Mouse (Mus musculus) embryonic facial prominence, embryonic 11.5 days (tissue): Measurements from ENCODE around the gene Vamp2. TPM values are rescaled to one million over a fixed set of nuclear protein-coding genes. Genes with fewer than 3 reads are reported as not detected.
"Not testable (repeated sequence)": the region's sequence is repeated elsewhere in the genome, so short reads cannot be mapped to it uniquely, and the experiment has no call there.

ENCODE experiments used
- ATAC-seq: fragments of 200-750 bp; cut with Nextera tagmentation; replicated peaks from 2 replicates; pipeline ENCODE4 v1.8.0; 2017; ENCODE audit warnings: low read depth; ENCODE audit not compliant: insufficient number of reproducible peaks, low FRiP score, low TSS enrichment
- DNase-seq: peaks from one replicate; pipeline ENCODE4 v3.0.0-alpha.2; 2015; ENCODE audit warnings: low spot score
- H3K27ac ChIP-seq: fragments of 300-500 bp; sonication (generic); replicated peaks from 2 replicates; pipeline ENCODE4 v1.5.1; 2014; ENCODE audit warnings: mild to moderate bottlenecking, low read depth, low read length, control low read depth
- H3K27me3 ChIP-seq: fragments of 300-500 bp; sonication (generic); 2 replicates; pipeline ENCODE4 v1.6.1; 2014; ENCODE audit warnings: mild to moderate bottlenecking, low read length, moderate library complexity, mixed read lengths; ENCODE audit not compliant: control insufficient read depth, insufficient read depth
- H3K36me3 ChIP-seq: fragments of 300-500 bp; sonication (generic); replicated peaks from 2 replicates; pipeline ENCODE4 v1.6.1; 2014; ENCODE audit warnings: low read depth, mild to moderate bottlenecking, low read length, moderate library complexity, mixed read lengths; ENCODE audit not compliant: control insufficient read depth, insufficient read depth
- H3K4me1 ChIP-seq: fragments of 300-500 bp; sonication (generic); 2 replicates; pipeline ENCODE4 v1.6.1; 2014; ENCODE audit warnings: low read length, mixed read lengths; ENCODE audit not compliant: control insufficient read depth, insufficient read depth
- H3K4me2 ChIP-seq: fragments of 300-500 bp; sonication (generic); 2 replicates; pipeline ENCODE4 v1.6.1; 2014; ENCODE audit warnings: low read depth, mild to moderate bottlenecking, control low read depth, low read length, moderate library complexity
- H3K4me3 ChIP-seq: fragments of 300-500 bp; sonication (generic); 2 replicates; pipeline ENCODE4 v1.5.1; 2014; ENCODE audit warnings: low read depth, low read length, control low read depth
- H3K9ac ChIP-seq: fragments of 300-500 bp; sonication (generic); replicated peaks from 2 replicates; pipeline ENCODE4 v1.6.1; 2014; ENCODE audit warnings: mild to moderate bottlenecking, control low read depth, low read length
- H3K9me3 ChIP-seq: fragments of 300-500 bp; sonication (generic); replicated peaks from 2 replicates; pipeline ENCODE4 v1.6.1; 2016; ENCODE audit warnings: mild to moderate bottlenecking, low read length, inconsistent platforms, mixed read lengths; ENCODE audit not compliant: control insufficient read depth
- WGBS: fragments of 180-500 bp; shearing (Covaris S2); extraction: QIAGEN DNeasy Blood & Tissue Kit; methylation state at CpG from one replicate; pipeline ENCODE4 v1.1.7; 2014; 5-methylcytosine and 5-hydroxymethylcytosine counted together
- polyA plus RNA-seq: library from polyadenylated mRNA; unstranded; fragments of >200 nt; fragmentation: Nextera tagmentation; extraction: Ambion mirVana; gene quantifications from 2 replicates; pipeline ENCODE4 v1.2.1, GENCODE M21; 2014

Vamp2 gene
- polyA plus RNA-seq, 1 experiment from 2014 or later = 48.8 TPM

DNA sequence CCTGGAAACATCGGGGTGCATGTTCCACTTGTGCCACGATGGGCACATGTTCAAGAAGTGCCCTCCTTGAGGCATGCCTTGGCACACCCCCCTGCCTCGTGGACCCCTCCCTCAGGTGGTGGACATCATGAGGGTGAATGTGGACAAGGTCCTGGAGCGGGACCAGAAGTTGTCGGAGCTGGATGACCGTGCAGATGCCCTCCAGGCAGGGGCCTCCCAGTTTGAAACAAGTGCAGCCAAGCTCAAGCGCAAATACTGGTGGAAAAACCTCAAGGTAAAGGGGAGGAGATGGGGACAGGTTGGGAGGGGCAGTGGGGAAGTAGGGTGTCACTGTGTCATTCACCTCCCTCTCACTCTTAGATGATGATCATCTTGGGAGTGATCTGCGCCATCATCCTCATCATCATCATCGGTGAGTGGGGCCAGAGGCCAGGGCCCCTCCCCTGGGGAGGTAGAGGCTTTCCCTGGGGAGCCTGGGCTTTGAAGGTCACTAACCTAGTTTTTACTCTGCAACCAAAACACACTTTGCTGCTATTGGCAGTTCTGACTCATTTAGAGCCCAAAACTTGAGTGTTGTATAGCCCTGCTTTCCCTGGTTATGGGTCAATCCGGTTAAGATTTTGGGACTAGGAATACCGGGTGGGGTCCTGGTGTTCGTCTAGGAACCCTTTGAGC is 1.5 kb downstream of the Vamp2 start:
- H3K36me3 ChIP-seq = no peaks in the 10 kb centered on the region
- H3K4me3 ChIP-seq = peak overlapping the region; percentile 100
- no peak for ATAC-seq
- H3K9ac ChIP-seq = peak overlapping the region; percentile 99
- WGBS = 88% methylated on average over 12 of the region's 12 CpGs
- H3K9me3 ChIP-seq = no peaks in the 10 kb centered on the region
- H3K4me1 ChIP-seq = no peaks in the 10 kb centered on the region
- DNase-seq = no peak
- no peak overlapping the region for H3K27ac ChIP-seq
- no peaks in the 10 kb centered on the region for H3K27me3 ChIP-seq
- H3K4me2 ChIP-seq = peak overlapping the region; percentile 90

DNA sequence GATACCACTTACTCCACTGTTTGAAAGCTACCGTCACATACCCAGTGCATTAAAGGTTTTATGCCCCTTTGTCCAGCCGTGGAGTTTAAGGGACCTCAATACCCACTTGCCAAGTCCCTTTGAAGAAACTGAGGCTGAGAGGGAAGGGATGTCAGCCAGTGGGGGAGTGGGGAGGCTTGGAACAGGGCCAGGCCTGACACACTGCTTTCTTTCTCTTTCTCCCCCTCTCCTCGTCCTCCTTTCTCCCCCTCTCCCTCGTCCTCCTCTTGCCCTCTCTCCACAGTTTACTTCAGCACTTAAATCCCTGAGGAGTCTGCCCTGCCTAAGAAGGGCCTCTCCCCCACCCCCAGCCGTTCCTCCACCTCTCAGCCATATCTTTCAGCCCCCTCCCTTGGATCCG is 2.1 kb downstream of the Vamp2 start:
- no peaks in the 10 kb centered on the region for H3K4me1 ChIP-seq
- H3K9me3 ChIP-seq = no peaks in the 10 kb centered on the region
- no peak overlapping the region for H3K4me3 ChIP-seq
- H3K27ac ChIP-seq = no peak overlapping the region
- no peak overlapping the region for H3K9ac ChIP-seq
- H3K36me3 ChIP-seq = no peaks in the 10 kb centered on the region
- ATAC-seq (no peak), DNase-seq (no peak)
- no peaks in the 10 kb centered on the region for H3K27me3 ChIP-seq
- H3K4me2 ChIP-seq = no peak overlapping the region
- WGBS = 70% methylated on average over 6 of the region's 6 CpGs

DNA sequence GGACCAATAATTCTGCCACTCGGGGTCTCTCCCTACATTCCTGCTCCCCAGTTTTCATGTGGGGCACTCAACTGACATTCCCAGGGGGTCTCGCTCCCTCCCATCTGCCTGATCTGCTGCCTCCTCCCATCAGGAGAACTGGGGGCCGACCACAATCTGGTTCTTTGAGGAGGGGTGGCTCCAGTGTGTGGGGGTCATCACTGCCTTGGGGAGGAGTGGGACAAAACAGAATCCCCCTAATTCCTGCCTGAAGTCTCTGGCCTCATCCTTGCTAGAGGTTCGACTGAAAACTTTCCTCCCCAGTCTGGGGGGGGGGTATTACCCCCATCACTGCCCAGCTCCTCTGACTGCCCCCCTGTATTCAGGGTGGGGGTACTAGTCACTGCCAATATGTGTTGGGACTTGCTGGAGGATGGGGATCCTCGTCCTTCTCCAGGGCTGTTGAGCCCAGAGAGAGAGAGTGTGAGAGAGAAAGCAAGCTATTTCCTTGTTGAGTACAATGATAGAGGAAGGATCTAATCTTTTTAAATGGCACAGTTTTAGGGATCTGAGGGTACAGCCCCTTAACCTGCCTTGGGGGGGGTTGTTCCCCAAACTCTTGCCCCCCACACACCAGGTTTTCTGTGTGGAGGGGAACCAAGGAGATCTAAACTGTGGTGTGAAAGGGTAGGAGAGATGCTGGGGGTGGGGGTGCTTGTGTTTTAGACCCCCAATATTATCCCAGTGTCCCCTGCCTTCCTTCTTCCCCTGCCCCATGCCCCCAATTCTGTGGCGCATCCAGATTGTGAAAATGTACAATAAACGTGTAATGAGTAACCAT is 3.5 kb downstream of the Vamp2 start:
- ATAC-seq (no peak), DNase-seq (no peak)
- no peak overlapping the region for H3K4me3 ChIP-seq
- H3K27me3 ChIP-seq = no peaks in the 10 kb centered on the region
- H3K9ac ChIP-seq = no peak overlapping the region; the same call in 1 of the 2 replicates
- H3K4me2 ChIP-seq = peak overlapping the region; percentile 2; the same call in 1 of the 2 replicates
- WGBS = 62% methylated on average over 7 of the region's 7 CpGs
- no peaks in the 10 kb centered on the region for H3K36me3 ChIP-seq
- no peaks in the 10 kb centered on the region for H3K9me3 ChIP-seq
- H3K4me1 ChIP-seq = peaks cover 3% of the 10 kb centered on the region; the same call in 1 of the 2 replicates
- H3K27ac ChIP-seq = no peak overlapping the region

DNA sequence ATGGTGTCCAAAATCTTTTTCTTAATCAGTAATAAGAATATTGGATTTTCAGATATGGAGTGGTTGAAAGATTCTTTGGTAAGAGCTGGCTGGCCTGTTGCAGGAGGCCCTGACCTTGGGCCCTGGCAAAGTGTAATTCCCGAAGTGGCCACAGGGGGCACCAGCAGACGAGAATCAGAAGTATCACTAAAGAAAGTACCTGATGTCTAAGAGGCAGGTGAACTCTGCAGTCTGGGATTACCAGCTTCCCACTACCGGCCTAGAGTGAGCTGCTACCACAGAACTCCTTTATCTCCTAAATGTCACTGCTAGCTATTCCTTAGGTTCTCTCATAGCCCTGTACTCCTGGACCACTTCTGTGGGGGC is 4.1 kb downstream of the Vamp2 start:
- Histone ChIP-seq H3K4me2 (no peak overlapping the region), H3K27me3 (no peaks in the 10 kb centered on the region), H3K4me1 (peaks cover 3% of the 10 kb centered on the region; the same call in 1 of the 2 replicates), H3K9me3 (no peaks in the 10 kb centered on the region), H3K36me3 (no peaks in the 10 kb centered on the region), H3K4me3 (no peak overlapping the region), H3K27ac (no peak overlapping the region), H3K9ac (no peak overlapping the region)
- ATAC-seq (no peak), DNase-seq (peak; percentile 84)
- WGBS = 3% methylated on average over 3 of the region's 3 CpGs

DNA sequence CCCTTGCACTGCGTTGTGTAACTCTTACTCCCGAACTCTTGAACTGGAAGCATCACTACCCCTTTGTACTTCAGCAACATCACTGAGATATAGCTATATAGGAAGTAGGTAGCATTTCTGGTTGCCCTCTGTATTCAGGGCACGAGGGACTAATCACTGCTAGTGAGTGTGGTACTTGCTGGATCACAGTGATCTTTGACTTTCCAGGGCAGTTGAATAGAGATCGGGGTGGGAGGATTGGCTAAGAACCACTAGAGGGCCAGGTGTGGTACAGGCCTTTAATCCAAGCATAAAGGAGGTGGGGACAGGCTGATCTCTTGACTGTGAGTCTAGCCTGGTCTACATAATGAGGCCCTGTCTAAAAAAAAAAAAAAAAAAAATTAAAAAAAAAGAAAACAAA is 4.6 kb downstream of the Vamp2 start:
- 92% methylated on average over 4 of the region's 4 CpGs for WGBS
- Histone ChIP-seq H3K27ac (no peak overlapping the region), H3K4me1 (peaks cover 8% of the 10 kb centered on the region), H3K4me3 (no peak overlapping the region), H3K9ac (no peak overlapping the region), H3K36me3 (no peaks in the 10 kb centered on the region), H3K4me2 (no peak overlapping the region), H3K27me3 (no peaks in the 10 kb centered on the region), H3K9me3 (no peaks in the 10 kb centered on the region)
- no peak for ATAC-seq
- no peak for DNase-seq

DNA sequence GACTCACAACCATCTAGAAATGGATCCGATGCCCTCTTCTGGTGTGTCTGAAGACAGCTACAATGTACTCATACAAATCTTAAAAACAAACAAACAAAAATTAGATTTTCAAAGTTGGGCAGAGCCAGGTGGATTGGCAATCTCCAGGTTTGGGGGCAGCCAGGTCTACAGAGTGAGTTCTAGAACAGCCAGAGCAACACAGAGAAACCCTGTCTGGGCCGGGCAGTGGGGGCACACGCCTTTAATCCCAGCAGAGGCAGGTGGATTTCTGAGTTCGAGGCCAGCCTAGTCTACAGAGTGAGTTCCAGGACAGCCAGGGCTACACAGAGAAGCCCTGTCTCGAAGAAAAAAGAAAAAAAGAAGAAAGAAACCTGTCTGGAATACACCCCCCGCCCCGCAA is 5.6 kb downstream of the Vamp2 start:
- not testable (repeated sequence) for H3K36me3 ChIP-seq, H3K9ac ChIP-seq, H3K27ac ChIP-seq, DNase-seq, H3K4me3 ChIP-seq, H3K4me2 ChIP-seq, H3K27me3 ChIP-seq, H3K9me3 ChIP-seq, ATAC-seq
- 88% methylated on average over 7 of the region's 7 CpGs for WGBS
- peaks cover 14% of the 10 kb centered on the region for H3K4me1 ChIP-seq

DNA sequence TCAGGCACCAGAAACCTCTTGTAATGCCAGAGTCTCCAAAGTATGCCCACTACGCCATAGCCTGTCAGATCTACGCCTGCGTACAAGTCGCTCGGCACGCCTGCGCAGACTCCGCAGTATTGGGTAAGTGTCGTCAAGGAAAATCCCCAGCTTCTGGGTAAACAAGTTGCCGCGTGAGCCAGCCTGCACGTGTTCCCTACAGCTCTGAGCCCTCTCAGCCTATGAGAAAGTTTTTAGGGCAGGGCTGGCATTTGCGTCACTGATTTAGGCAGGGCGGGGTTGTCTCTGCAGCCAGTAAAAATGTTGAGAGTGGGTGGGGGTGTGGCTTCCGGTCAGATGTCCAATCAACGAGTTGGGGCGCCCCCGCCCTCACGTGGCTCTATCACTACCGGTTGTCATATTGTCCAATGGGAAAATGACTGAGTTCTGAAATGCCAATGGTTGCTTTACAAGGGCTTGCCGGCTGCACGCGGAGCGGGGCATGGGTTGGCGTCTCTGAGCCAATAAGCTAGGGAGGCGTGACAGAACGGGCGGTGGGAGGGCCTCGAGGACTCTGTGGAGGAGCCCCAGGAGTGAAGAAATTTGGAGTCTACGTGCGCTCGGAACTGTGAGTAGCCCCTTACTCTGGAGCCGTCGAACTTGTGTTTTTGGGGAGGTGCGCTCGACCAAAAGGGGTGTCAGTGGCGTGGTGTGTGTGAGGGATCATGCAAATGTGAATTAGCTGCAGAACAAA is 6.6 kb downstream of the Vamp2 start, which contains the start of gene Per1:
Per1 (plus strand) TSS at position 521 of the 733 bp plus-strand sequence.
- Histone ChIP-seq H3K4me3 (peak within 1 kb of the TSS; percentile 50), H3K4me2 (peak within 1 kb of the TSS; percentile 91), H3K27me3 (no peaks in the 10 kb centered on the region), H3K27ac (no peak within 1 kb of the TSS), H3K36me3 (no peaks in the 10 kb centered on the region), H3K9me3 (no peaks in the 10 kb centered on the region), H3K9ac (peak within 1 kb of the TSS; percentile 62), H3K4me1 (peaks cover 14% of the 10 kb centered on the region)
- DNase-seq (peak; percentile 99), ATAC-seq (peak; percentile 93)
- under 1% methylated on average over 37 of the region's 37 CpGs for WGBS
